Mouse (Mus musculus): Measurements from ENCODE around the gene Fam81b.

The Fam81b gene

DNA sequence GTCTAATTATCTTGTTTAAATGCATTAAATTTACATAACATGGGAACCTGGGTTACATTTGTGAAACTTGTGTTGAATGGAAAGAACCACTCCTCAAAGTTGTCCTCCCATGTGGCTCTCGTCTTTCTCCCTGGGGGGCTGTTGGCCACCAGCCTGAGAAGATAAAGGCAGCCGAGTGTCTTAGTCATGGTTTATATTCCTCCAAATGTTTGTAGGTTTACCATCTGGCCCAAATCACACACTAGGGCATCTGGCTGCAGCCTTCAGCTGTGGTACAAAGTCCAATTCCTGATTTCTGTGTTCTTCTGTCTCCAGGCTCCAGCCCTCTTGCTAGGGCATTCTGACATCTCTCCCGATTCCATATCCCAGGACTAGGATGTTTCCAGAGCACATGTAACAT lies 114.6 kb downstream of the Fam81b start:
- no peak for DNase-seq (ENCODE audit: low read depth, low spot score)

- DNase-seq (ENCODE audit: low read depth, low spot score) = no peak
Measured at GRCm38 (mm10) chr13:76189190-76189589, 115.7 kb downstream of the Fam81b start.

DNA sequence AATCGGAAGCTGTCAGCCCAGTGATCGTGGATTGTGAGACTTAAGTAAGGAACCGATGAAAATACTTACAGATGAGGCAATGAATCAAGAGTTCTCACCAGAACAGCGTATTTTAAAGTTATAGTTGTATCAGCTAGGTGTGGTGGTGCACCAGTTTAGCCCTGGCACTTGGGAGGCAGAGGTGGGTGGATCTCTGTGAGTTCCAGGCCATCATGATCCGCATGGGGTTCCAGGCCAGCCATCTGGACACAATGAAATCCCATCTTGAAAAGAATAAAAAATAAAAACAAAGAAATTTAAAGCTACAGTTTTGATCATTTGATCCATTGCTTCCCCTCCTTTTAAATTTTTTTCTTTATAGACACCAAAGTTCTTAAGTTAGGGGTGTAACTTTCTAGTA lies 117.2 kb downstream of the Fam81b start:
- no peak for DNase-seq (ENCODE audit: low read depth, low spot score)

DNA sequence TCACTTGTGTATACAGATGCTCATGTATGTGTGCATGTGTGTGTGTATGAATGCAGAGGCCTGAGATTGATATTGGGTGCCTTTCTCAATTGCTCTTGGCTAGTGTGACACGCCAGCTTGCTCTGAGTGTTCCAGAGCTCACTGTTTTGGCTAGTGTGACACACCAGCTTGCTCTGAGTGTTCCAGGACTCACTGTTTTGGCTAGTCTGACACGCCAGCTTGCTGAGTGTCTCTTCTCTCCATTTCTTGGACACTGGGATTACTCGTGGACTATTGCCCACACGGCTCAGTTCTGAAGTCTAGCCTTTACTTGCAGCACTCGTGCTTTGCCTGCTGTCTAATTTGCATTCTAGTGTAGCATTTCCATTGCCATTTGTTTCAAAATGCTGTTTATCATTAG lies 126.2 kb downstream of the Fam81b start:
- DNase-seq (ENCODE audit: low read depth, low spot score) = no peak

DNA sequence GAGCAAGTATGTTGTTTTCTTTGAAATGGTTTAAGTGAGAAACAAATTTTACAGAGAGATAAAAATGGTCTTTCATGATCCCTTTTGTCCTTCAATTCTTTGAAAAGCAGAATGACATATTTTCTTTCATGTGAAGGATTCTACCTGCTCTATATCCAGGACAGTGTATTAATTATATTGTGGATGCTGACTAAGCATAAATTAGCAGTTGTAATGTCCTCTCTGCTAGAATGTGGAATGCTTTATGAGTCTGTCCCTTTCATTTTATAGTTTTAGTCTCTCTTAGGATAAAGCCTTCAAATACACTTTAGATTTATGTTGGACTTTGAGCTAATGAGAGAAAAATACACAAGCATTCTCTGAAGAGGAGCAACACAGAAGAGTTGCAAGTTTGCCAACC lies 130.6 kb downstream of the Fam81b start:
- no peak for DNase-seq (ENCODE audit: low read depth, low spot score)

DNA sequence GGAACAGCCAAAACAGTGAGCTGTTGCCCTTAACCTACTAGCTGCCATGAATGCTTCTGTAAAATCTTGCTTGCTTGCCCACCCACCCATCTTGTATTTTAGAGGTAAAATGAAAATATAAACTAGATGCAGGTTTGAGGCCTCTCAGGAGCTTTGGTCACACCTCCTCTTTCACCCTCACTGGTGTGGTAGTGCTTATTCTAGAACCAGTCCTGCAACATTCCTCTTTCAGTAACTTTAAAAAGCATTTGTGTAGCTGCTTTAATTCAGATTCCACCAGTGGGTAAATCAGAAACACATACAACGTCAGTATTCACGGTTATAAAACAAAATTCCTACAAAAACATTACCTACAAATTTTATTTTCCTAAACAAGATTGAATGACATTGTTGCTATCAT lies 144.3 kb downstream of the Fam81b start:
- DNase-seq (ENCODE audit: low read depth, low spot score) = no peak

DNA sequence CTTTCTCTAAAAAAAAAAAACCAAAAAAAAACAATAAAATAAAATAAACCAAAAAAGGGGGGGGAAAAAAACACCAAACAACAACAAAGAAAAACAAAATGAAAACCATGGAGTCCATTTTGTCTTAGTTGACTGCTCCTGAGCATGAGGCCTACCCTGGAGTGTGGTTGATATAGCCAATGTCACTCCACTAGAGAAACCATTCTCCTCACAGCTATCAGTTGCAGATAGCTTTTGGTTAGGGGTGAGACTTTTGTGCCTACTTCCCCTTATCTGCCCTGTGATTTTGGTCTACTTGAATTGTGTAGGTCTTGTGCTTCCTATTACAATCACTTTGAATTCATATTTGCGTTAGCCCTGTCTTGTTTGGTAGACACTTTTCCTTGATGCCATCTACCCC lies 147.4 kb downstream of the Fam81b start:
- no peak for DNase-seq (ENCODE audit: low read depth, low spot score)

- DNase-seq (ENCODE audit: low read depth, low spot score) = no peak
Measured at GRCm38 (mm10) chr13:76157099-76157498, 147.8 kb downstream of the Fam81b start.
